Mouse (Mus musculus) lung, embryonic 15.5 days (tissue): ENCODE measurements around the gene Lrrc75a. TPM values are rescaled to one million over a fixed set of nuclear protein-coding genes. Genes with fewer than 3 reads are reported as not detected.
A peak's percentile ranks its signal among the peaks of the same experiment; 100 is the strongest.

ENCODE experiments used
- ATAC-seq: fragments of 200-750 bp; cut with Nextera tagmentation; 2 replicates; pipeline ENCODE4 v1.8.0; 2017; ENCODE audit warnings: moderate number of reproducible peaks, borderline replicate concordance; ENCODE audit not compliant: low FRiP score, low TSS enrichment; ENCODE audit errors: extremely low read depth
- H3K27ac ChIP-seq: fragments of 300-500 bp; sonication (generic); 2 replicates; pipeline ENCODE4 v1.5.1; 2015; ENCODE audit warnings: moderate library complexity, mild to moderate bottlenecking, inconsistent platforms
- H3K27me3 ChIP-seq: fragments of 300-500 bp; sonication (generic); 2 replicates; pipeline ENCODE4 v1.6.1; 2015; ENCODE audit warnings: inconsistent platforms
- H3K36me3 ChIP-seq: fragments of 300-500 bp; sonication (generic); 2 replicates; pipeline ENCODE4 v1.6.1; 2015; ENCODE audit warnings: inconsistent platforms
- H3K4me1 ChIP-seq: fragments of 300-500 bp; sonication (generic); 2 replicates; pipeline ENCODE4 v1.6.1; 2015; ENCODE audit warnings: inconsistent platforms
- H3K4me2 ChIP-seq: fragments of 300-500 bp; sonication (generic); 2 replicates; pipeline ENCODE4 v1.6.1; 2015; ENCODE audit warnings: inconsistent platforms, mild to moderate bottlenecking, moderate library complexity
- H3K4me3 ChIP-seq: fragments of 300-500 bp; sonication (generic); 2 replicates; pipeline ENCODE4 v1.5.1; 2015; ENCODE audit warnings: mild to moderate bottlenecking, inconsistent platforms
- H3K9ac ChIP-seq: fragments of 300-500 bp; sonication (generic); 2 replicates; pipeline ENCODE4 v1.6.1; 2015; ENCODE audit warnings: inconsistent platforms
- H3K9me3 ChIP-seq: fragments of 300-500 bp; sonication (generic); 2 replicates; pipeline ENCODE4 v1.6.1; 2016; ENCODE audit warnings: inconsistent platforms
- WGBS: fragments of 180-500 bp; shearing (Covaris S2); methylation state at CpG from one replicate; pipeline ENCODE4 v1.1.7; 2015; 5-methylcytosine and 5-hydroxymethylcytosine counted together
- polyA plus RNA-seq: library from polyadenylated mRNA; unstranded; fragments of >200 nt; fragmentation: Nextera tagmentation; extraction: Ambion mirVana; gene quantifications from 2 replicates; pipeline ENCODE4 v1.2.1, GENCODE M21; 2015

The Lrrc75a gene
- polyA plus RNA-seq, 1 experiment from 2014 or later: 12.6 TPM

- 0 out of 2 replicates have a peak overlapping the region, but pooled peaks have one; percentile 18 for H3K27ac ChIP-seq
- H3K4me1 ChIP-seq: peaks cover 40% of the 10 kb centered on the region
- H3K9ac ChIP-seq: no peak overlapping the region
- no peak for ATAC-seq
- no peaks in the 10 kb centered on the region for H3K36me3 ChIP-seq
- 3% methylated on average over 11 of the region's 11 CpGs for WGBS
- H3K9me3 ChIP-seq: no peaks in the 10 kb centered on the region
- peak overlapping the region; percentile 1; the same call in 1 of the 2 replicates for H3K4me2 ChIP-seq
- no peaks in the 10 kb centered on the region for H3K27me3 ChIP-seq
- H3K4me3 ChIP-seq: no peak overlapping the region
These were observed 18.0 kb downstream of the Lrrc75a start for GRCm38 (mm10) chr11:62630225-62630821.

- Histone ChIP-seq H3K27ac (0 out of 2 replicates have a peak overlapping the region, but pooled peaks have one; percentile 18), H3K4me1 (peaks cover 47% of the 10 kb centered on the region), H3K4me2 (no peak overlapping the region), H3K4me3 (no peak overlapping the region), H3K36me3 (no peaks in the 10 kb centered on the region), H3K9ac (no peak overlapping the region), H3K27me3 (no peaks in the 10 kb centered on the region), H3K9me3 (no peaks in the 10 kb centered on the region)
- no peak for ATAC-seq
- 7% methylated on average over 9 of the region's 9 CpGs for WGBS
These were observed 18.7 kb downstream of the Lrrc75a start for GRCm38 (mm10) chr11:62629352-62630224.

- H3K4me3 ChIP-seq: no peak overlapping the region
- no peaks in the 10 kb centered on the region for H3K9me3 ChIP-seq
- H3K4me2 ChIP-seq: no peak overlapping the region
- peak; percentile 71 for ATAC-seq
- H3K4me1 ChIP-seq: peaks cover 39% of the 10 kb centered on the region
- no peak overlapping the region for H3K9ac ChIP-seq
- peaks cover 4% of the 10 kb centered on the region; the same call in 1 of the 2 replicates for H3K36me3 ChIP-seq
- no peaks in the 10 kb centered on the region for H3K27me3 ChIP-seq
- WGBS: 45% methylated on average over 10 of the region's 10 CpGs
- peak overlapping the region; percentile 44; the same call in 1 of the 2 replicates for H3K27ac ChIP-seq
These were observed 23.7 kb downstream of the Lrrc75a start for GRCm38 (mm10) chr11:62624341-62625291.

GRCm38 (mm10) chr11:62622850-62623249 lies 25.5 kb downstream of the Lrrc75a start:
- H3K4me1 ChIP-seq: peaks cover 22% of the 10 kb centered on the region
- peaks cover 15% of the 10 kb centered on the region; the same call in 1 of the 2 replicates for H3K36me3 ChIP-seq
- WGBS: 57% methylated on average over 4 of the region's 4 CpGs
- no peak for ATAC-seq
- no peak overlapping the region for H3K4me2 ChIP-seq
- no peaks in the 10 kb centered on the region for H3K9me3 ChIP-seq
- H3K4me3 ChIP-seq: no peak overlapping the region
- H3K27ac ChIP-seq: no peak overlapping the region
- no peaks in the 10 kb centered on the region for H3K27me3 ChIP-seq
- H3K9ac ChIP-seq: no peak overlapping the region

- H3K4me1 ChIP-seq: peaks cover 22% of the 10 kb centered on the region
- no peak overlapping the region for H3K9ac ChIP-seq
- no peak for ATAC-seq
- H3K27ac ChIP-seq: no peak overlapping the region
- H3K27me3 ChIP-seq: no peaks in the 10 kb centered on the region
- no peaks in the 10 kb centered on the region for H3K9me3 ChIP-seq
- H3K4me2 ChIP-seq: no peak overlapping the region
- H3K4me3 ChIP-seq: no peak overlapping the region
- peaks cover 15% of the 10 kb centered on the region; the same call in 1 of the 2 replicates for H3K36me3 ChIP-seq
- 82% methylated on average over 4 of the region's 4 CpGs for WGBS
These were observed 26.6 kb downstream of the Lrrc75a start for GRCm38 (mm10) chr11:62621586-62622283.

- H3K27me3 ChIP-seq: no peaks in the 10 kb centered on the region
- no peak overlapping the region for H3K4me3 ChIP-seq
- no peak overlapping the region for H3K4me2 ChIP-seq
- H3K9me3 ChIP-seq: no peaks in the 10 kb centered on the region
- 88% methylated on average over 8 of the region's 8 CpGs for WGBS
- no peak overlapping the region for H3K27ac ChIP-seq
- H3K36me3 ChIP-seq: peaks cover 15% of the 10 kb centered on the region; the same call in 1 of the 2 replicates
- no peak overlapping the region for H3K9ac ChIP-seq
- ATAC-seq: no peak
- H3K4me1 ChIP-seq: peaks cover 22% of the 10 kb centered on the region
These were observed 27.2 kb downstream of the Lrrc75a start for GRCm38 (mm10) chr11:62621079-62621478.

- no peaks in the 10 kb centered on the region for H3K27me3 ChIP-seq
- peaks cover 8% of the 10 kb centered on the region for H3K4me1 ChIP-seq
- no peak overlapping the region for H3K4me3 ChIP-seq
- no peak overlapping the region for H3K27ac ChIP-seq
- H3K36me3 ChIP-seq: peaks cover 20% of the 10 kb centered on the region
- H3K4me2 ChIP-seq: no peak overlapping the region
- no peak overlapping the region for H3K9ac ChIP-seq
- ATAC-seq: no peak
- no peaks in the 10 kb centered on the region for H3K9me3 ChIP-seq
- WGBS: 88% methylated on average over 4 of the region's 4 CpGs
These were observed 32.9 kb downstream of the Lrrc75a start for GRCm38 (mm10) chr11:62615456-62615855.

GRCm38 (mm10) chr11:62614876-62615410 lies 33.4 kb downstream of the Lrrc75a start:
- Histone ChIP-seq H3K9ac (no peak overlapping the region), H3K4me3 (no peak overlapping the region), H3K36me3 (peaks cover 19% of the 10 kb centered on the region), H3K27ac (no peak overlapping the region), H3K4me2 (no peak overlapping the region), H3K9me3 (no peaks in the 10 kb centered on the region), H3K4me1 (peaks cover 8% of the 10 kb centered on the region), H3K27me3 (no peaks in the 10 kb centered on the region)
- 84% methylated on average over 8 of the region's 8 CpGs for WGBS
- no peak for ATAC-seq

- Histone ChIP-seq H3K4me2 (peak overlapping the region; percentile 48), H3K4me3 (0 out of 2 replicates have a peak overlapping the region, but pooled peaks have one; percentile 15), H3K9me3 (no peaks in the 10 kb centered on the region), H3K27ac (peak overlapping the region; percentile 29), H3K36me3 (peaks cover 20% of the 10 kb centered on the region), H3K4me1 (peaks cover 8% of the 10 kb centered on the region), H3K27me3 (no peaks in the 10 kb centered on the region), H3K9ac (peak overlapping the region; percentile 37)
- 21% methylated on average over 19 of the region's 19 CpGs for WGBS
- peak; percentile 92 for ATAC-seq
These were observed 34.5 kb downstream of the Lrrc75a start for GRCm38 (mm10) chr11:62613657-62614365.

- Histone ChIP-seq H3K36me3 (peaks cover 25% of the 10 kb centered on the region), H3K27me3 (no peaks in the 10 kb centered on the region), H3K4me2 (no peak overlapping the region), H3K9ac (no peak overlapping the region), H3K27ac (no peak overlapping the region), H3K4me1 (peaks cover 8% of the 10 kb centered on the region), H3K9me3 (no peaks in the 10 kb centered on the region), H3K4me3 (no peak overlapping the region)
- ATAC-seq: no peak
- 83% methylated on average over 10 of the region's 10 CpGs for WGBS
These were observed 35.7 kb downstream of the Lrrc75a start for GRCm38 (mm10) chr11:62612604-62613003.
